Mouse (Mus musculus) mouse embryonic stem cell (cell line): ENCODE results near the gene St6galnac3.
"Not testable (repeated sequence)": the region's sequence is repeated elsewhere in the genome, so short reads cannot be mapped to it uniquely, and the experiment has no call there.

Experiments used
- in situ Hi-C, 2 experiments: fragments of 300-500 bp; cut with MboI; formaldehyde crosslinking; loops; 1 replicate in 1 of 2; 3 replicates in 1 of 2; pipeline ENCODE4 v1.14.3; 2019 to 2020; ENCODE audit warnings: low sequenced_read_pairs in 2 of 2, low pct_unique_long_range_greater_than_20kb in 1 of 2, mixed read lengths in 1 of 2; ENCODE audit not compliant: unreplicated experiment in 1 of 2

St6galnac3 gene

DNA sequence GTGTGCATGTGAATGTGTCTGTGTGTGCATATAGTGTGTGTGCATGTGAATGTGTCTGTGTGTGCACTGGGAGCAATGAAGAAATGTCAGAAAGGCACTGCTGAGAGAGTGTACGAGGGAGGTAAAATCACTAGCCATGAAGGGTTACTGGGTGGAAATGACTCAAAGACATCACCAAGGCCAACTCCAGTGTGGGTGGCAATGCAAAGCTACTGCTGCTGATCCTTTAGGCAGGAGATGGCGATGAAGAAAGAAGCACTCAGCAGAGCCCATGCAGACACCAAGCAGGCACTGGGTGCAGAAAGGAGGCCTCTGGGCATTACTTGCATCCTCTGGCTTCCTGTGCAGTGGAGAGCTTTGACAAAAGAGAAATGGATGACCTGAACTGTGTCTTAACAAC is 310.8 kb downstream of the St6galnac3 start:
- in situ Hi-C loops: no loop called here

GRCm38 (mm10) chr3:153409286-153409685 is 315.7 kb downstream of the St6galnac3 start:
- in situ Hi-C loops: no loop called here

DNA sequence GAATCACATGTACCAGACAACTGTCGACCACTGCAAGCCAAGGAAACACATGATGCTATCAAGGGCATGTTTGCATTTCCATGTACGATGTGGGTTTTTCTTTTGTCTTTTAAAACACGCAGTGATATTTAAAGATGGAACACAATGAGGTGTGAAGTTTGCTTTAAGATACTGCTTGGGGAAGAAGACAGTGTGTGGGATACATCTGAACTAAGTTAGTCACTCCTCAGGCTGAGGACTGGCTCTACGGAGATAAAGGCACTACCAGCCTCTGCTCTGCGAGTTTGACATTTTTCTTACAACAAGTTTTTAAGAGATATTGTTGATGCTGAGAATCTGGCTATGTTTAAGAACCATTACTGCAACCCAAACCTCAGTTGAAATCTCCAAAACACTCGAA is 316.6 kb downstream of the St6galnac3 start:
- in situ Hi-C loops: no loop called here

- in situ Hi-C loops: no loop called here
Observed at GRCm38 (mm10) chr3:153407698-153408097, 317.3 kb downstream of the St6galnac3 start.

DNA sequence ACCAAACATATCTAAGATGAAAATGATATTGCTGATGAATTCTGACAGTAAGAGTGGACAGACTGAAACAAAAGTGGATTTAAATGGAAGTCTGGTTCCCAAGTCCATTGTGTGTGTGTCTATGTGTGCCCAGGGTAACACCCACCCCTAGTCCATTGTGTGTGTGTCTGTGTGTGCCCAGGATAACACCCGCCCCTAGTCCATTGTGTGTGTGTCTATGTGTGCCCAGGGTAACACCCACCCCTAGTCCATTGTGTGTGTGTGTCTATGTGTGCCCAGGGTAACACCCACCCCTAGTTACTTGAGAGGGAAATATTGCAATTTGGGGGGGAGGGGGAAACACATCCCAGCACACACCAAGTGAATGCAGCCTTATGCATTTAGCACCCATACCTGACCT is 318.1 kb downstream of the St6galnac3 start:
- in situ Hi-C loops: no loop called here

DNA sequence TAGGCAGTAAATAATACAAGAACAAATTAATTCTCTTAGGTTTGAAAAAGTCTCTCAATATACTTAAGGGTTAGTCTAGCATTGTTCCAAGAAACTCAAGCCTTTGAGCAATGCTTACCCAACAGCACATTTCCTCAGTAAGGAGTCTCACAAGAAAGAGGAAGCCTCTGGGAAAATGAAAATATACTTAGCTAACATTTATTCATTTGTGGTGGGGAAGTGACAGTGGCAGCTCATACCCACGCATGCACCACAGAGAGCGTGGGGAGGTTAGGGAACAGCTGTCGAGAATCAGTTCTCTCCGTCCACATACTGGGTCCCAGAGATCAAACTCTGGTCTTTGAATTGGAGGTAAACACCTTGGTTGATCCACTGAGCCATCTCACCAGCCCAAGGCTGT is 318.8 kb downstream of the St6galnac3 start:
- in situ Hi-C loops: no loop called here

DNA sequence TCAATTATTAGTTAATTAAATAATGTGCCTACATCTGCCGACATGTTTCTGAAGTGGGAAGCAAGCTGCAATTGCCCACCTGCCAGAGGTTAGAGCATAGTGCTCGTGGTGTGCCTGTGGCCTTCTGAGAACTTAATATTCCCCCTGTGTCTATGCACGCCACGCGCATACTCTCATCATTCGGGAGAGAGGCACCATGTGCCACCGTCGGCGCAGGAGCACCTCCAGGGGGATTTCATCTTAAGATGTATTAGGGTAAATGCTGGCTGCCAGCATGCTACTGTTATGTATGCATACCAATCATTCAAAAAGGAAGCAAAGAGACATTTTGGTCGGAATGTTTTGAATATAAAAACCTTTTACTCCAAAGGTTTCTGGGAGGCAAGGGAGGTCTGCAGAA is 319.3 kb downstream of the St6galnac3 start:
- in situ Hi-C loops: no loop called here

DNA sequence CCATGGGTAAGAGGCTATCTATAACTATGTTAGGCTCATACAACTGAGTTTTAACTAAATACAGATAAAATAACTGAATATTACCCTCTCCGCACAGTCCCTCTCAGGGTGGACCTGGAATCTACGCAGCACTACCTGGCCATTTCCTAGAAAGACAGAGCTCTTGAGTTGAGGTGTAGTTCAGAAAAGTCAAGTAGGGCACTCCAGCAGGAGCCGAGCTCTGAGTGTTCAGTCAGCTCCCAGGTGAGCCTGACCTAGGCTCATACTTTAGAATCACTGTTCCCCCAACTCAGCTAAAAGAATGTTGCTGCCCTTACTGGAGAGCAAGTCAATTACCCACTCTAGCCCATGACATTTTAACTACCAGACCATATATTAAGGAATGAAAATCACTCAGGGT is 324.7 kb downstream of the St6galnac3 start:
- in situ Hi-C loops: no loop called here

DNA sequence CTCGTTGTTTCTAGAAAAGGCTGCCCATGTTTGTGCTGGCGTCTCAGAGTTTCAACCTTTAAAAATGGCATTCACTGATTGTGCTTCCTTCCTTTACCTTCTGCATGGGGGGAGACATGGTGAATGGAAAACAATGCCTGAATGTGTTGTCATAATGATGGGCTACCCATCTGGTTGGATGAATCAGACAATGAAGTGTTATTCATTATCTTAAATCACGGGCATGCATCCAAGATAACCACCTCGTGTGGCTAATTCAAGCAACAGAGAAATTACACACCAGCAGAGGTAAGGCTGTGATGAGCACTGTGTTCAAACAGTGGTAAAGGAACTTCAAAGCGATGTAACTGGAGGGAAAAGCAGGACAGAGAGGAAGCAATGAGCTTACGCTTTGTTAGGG is 325.4 kb downstream of the St6galnac3 start:
- in situ Hi-C loops: no loop called here

- in situ Hi-C loops: no loop called here
Observed at GRCm38 (mm10) chr3:153397726-153398125, 327.2 kb downstream of the St6galnac3 start.

DNA sequence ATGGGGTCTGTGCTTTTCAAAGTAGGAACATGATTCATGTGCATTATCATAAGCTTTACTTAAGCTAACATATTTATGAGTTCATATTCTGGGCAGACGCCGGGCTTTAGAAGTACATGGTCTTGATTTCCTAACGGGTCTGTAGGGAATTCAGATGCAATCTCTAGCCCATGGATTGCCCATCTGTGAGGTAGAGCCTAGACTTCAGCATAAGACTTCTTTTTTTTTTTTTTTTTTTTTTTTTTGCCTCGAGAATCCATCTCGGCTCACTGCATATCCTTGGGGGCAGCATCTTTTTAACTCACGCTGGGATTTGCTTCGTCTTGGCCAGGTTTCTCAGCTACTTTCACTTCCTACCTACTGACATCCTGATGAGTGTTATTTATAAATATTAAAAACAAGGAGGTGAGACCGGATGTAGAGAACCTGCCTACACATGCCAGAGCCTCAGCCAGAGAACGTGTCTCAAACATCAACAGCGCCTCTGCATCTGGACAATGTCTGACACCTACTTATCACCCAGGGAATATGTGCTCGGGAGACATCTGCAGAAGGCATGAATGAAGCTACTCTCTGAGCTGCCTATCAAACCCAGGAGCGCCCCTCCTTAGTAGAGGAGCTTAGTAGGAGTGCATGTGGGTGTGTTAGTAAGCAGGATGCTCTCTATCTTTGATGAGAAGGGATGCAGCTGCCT is 328.5 kb downstream of the St6galnac3 start:
- in situ Hi-C loops: no loop called here

- in situ Hi-C loops: no loop called here
Observed at GRCm38 (mm10) chr3:153395351-153395750, 329.6 kb downstream of the St6galnac3 start.

- in situ Hi-C loops: no loop called here
Observed at GRCm38 (mm10) chr3:153394751-153395150, 330.2 kb downstream of the St6galnac3 start.

GRCm38 (mm10) chr3:153394224-153394623 is 330.8 kb downstream of the St6galnac3 start:
- in situ Hi-C loops: no loop called here

DNA sequence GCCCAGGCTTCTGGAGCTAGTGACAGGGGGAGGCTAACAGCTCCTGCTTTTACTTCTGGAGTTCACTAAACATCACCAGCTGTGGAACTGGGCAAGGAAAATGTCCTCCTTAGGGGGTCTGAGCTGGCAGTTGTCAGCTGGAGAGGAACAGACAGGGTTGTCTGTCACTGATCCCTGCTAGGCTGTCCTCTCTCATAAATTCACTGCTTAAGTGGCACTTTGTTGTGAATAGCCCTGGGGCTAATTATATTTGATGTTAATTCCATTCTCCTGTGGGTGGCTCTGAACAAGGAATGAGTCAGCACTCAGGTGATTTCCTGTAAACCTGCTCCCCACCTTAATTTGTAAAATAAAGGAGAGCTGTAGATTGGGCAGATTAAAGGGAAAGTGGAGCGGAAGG is 333.5 kb downstream of the St6galnac3 start:
- in situ Hi-C loops: not testable (repeated sequence)

DNA sequence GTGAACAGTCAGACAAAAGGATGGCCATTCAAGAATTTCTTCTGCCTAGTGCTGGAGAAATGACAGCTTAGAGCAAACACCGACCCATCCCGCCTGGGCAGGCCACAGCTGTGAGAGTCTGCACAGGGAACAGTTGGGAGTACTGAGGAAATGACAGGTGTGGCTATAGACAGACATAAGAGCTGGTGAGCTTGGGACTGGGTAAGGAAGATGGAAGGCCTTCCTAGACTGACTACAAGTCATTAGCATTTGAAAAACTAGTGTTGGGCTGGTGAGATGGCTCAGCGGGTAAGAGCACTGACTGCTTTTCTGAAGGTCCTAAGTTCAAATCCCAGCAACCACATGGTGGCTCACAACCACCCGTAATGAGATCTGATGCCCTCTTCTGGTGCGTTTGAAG is 340.3 kb downstream of the St6galnac3 start:
- in situ Hi-C loops: not testable (repeated sequence)

- in situ Hi-C loops: no loop called here
Observed at GRCm38 (mm10) chr3:153383656-153384055, 341.3 kb downstream of the St6galnac3 start.

- in situ Hi-C loops: no loop called here
Observed at GRCm38 (mm10) chr3:153365057-153365755, 359.8 kb downstream of the St6galnac3 start.

GRCm38 (mm10) chr3:153364366-153364765 is 360.6 kb downstream of the St6galnac3 start:
- in situ Hi-C loops: no loop called here

GRCm38 (mm10) chr3:153359966-153360365 is 365.0 kb downstream of the St6galnac3 start:
- in situ Hi-C loops: no loop called here
